Mouse (Mus musculus) cerebellum, adult 2 months (tissue): ENCODE results near the gene Ubtd2.

Source experiments
- CTCF ChIP-seq: fragments of 200-500 bp; IDR thresholded peaks from 2 replicates; pipeline ENCODE4 v1.5.1; 2011; ENCODE audit warnings: low read depth, mild to moderate bottlenecking, control low read depth, low read length, moderate library complexity, borderline replicate concordance; ENCODE audit not compliant: insufficient read depth
- POLR2A ChIP-seq: fragments of 200-500 bp; IDR thresholded peaks from 2 replicates; pipeline ENCODE4 v1.6.1; 2011; ENCODE audit warnings: low read length, control low read depth, borderline replicate concordance; ENCODE audit not compliant: insufficient read depth

DNA sequence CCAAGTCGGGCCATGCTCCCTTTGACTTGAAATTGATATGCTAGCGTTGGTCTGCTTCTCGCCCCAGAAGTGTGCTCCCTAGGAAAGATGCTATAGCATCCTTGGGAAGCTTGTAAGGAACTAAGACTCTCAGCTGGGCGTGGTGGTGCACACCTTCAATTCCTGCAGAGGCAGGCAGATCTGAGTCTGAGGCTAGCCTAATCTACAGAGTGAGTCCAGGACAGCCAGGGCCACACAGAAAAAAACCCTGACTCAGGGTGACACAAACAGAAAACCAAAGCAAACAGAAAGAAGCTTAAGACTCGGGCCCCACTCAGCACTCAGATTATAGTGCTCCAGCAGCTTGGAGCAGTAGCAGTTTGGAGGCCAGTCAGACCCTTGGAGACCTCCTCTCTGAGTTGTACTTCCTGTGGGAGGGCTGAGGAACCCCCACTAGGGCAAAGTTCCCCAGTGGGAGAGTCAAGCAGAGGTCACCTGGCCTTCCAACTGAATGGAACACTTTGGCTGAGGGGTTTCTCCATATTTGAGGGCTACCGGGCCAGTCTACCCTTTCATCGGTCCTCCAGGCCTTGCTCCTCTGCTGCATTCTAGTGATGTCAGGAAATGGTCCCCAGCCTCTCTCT is 79.4 kb downstream of the Ubtd2 start:
- TF ChIP-seq CTCF, result no peak
- no peak for TF ChIP-seq POLR2A
